Mouse (Mus musculus) liver, adult 2 months (tissue): ENCODE measurements around the gene Esrra. TPM values are rescaled to one million over a fixed set of nuclear protein-coding genes. Genes with fewer than 3 reads are reported as not detected.
"Not testable (repeated sequence)": the region's sequence is repeated elsewhere in the genome, so short reads cannot be mapped to it uniquely, and the experiment has no call there.

Experiments
- DNase-seq: peaks from one replicate; pipeline ENCODE4 v3.0.0-alpha.2; 2011; ENCODE audit warnings: low read depth, low spot score; ENCODE audit errors: extremely low read depth
- H3K27ac ChIP-seq: fragments of 200-500 bp; replicated peaks from 2 replicates; pipeline ENCODE4 v1.5.1; 2012; ENCODE audit warnings: low read depth, mild to moderate bottlenecking, control low read depth, inconsistent platforms, low read length; ENCODE audit not compliant: insufficient read depth
- H3K27me3 ChIP-seq: fragments of 200-500 bp; 2 replicates; pipeline ENCODE4 v1.6.1; 2012; ENCODE audit warnings: mild to moderate bottlenecking, moderate library complexity, low read length, inconsistent platforms; ENCODE audit not compliant: control insufficient read depth, insufficient read depth
- H3K36me3 ChIP-seq: fragments of 200-500 bp; 2 replicates; pipeline ENCODE4 v1.6.1; 2012; ENCODE audit warnings: low read length, inconsistent platforms; ENCODE audit not compliant: control insufficient read depth, insufficient read depth
- H3K4me1 ChIP-seq: fragments of 200-500 bp; 2 replicates; pipeline ENCODE4 v1.6.1; 2011; ENCODE audit warnings: low read length; ENCODE audit not compliant: control insufficient read depth, insufficient read depth
- H3K4me3 ChIP-seq: fragments of 200-500 bp; 2 replicates; pipeline ENCODE4 v1.5.1; 2011; ENCODE audit warnings: low read depth, mild to moderate bottlenecking, control low read depth, low read length, moderate library complexity; ENCODE audit not compliant: insufficient read depth
- H3K79me2 ChIP-seq: fragments of 200-500 bp; 2 replicates; pipeline ENCODE4 v1.6.1; 2012; ENCODE audit warnings: inconsistent platforms, mild to moderate bottlenecking, low read length, moderate library complexity; ENCODE audit not compliant: control insufficient read depth, insufficient read depth
- H3K9ac ChIP-seq: fragments of 200-500 bp; 2 replicates; pipeline ENCODE4 v1.6.1; 2012; ENCODE audit warnings: low read depth, mild to moderate bottlenecking, control low read depth, inconsistent platforms, low read length
- CTCF ChIP-seq: fragments of 200-500 bp; IDR thresholded peaks from 2 replicates; pipeline ENCODE4 v1.5.1; 2011; ENCODE audit warnings: low read depth, low read length, control low read depth
- POLR2A ChIP-seq: fragments of 200-500 bp; IDR thresholded peaks from 2 replicates; pipeline ENCODE4 v1.6.1; 2011; ENCODE audit warnings: low read length, control low read depth; ENCODE audit not compliant: insufficient read depth; ENCODE audit errors: extremely low read depth
- WGBS: fragments of 180-500 bp; shearing (Covaris S2); methylation state at CpG from one replicate; pipeline ENCODE4 v1.1.7; 2018; 5-methylcytosine and 5-hydroxymethylcytosine counted together
- polyA plus RNA-seq: library from polyadenylated mRNA; depleted of rRNA; stranded (reverse); fragments of >200 nt; gene quantifications from 2 replicates; pipeline ENCODE4 v1.2.3, GENCODE M21; 2012
- total RNA-seq: library from RNA; depleted of rRNA; stranded (reverse); fragments of >200 nt; gene quantifications from 2 replicates; pipeline ENCODE4 v1.2.3, GENCODE M21; 2014

Gene Esrra
- total and polyA plus RNA-seq, 2 experiments: 25.9 to 40.6 TPM

DNA sequence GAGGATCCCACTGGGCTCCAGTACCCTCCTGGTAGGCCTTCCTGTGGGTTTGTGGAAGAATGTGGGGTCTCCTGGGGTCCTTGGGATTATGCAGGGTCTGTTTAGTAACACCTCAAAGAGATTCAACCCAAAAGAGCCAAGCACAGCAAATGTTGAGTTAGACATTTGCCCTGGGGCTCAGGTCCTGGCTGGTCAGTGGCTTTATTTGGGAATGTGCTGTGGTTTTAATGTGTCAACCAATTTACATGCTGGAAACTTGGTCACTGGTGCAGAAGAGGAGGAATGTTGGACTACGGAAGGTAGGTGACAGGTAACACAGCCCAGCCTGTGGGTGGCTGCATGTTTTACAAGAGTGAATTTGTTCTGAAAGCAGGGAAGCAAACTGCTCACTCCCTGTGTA, 18.6 kb downstream of the Esrra start:
- DNase-seq: no peak
- Histone ChIP-seq H3K27me3 (no peaks in the 10 kb centered on the region), H3K27ac (no peak overlapping the region), H3K4me3 (no peak overlapping the region), H3K36me3 (peaks cover 8% of the 10 kb centered on the region; the same call in 1 of the 2 replicates), H3K79me2 (no peaks in the 10 kb centered on the region), H3K9ac (no peak overlapping the region), H3K4me1 (peaks cover 18% of the 10 kb centered on the region)
- no peak for TF ChIP-seq CTCF
- TF ChIP-seq POLR2A: no peak
- WGBS: 88% methylated on average over 1 of the region's 1 CpGs

DNA sequence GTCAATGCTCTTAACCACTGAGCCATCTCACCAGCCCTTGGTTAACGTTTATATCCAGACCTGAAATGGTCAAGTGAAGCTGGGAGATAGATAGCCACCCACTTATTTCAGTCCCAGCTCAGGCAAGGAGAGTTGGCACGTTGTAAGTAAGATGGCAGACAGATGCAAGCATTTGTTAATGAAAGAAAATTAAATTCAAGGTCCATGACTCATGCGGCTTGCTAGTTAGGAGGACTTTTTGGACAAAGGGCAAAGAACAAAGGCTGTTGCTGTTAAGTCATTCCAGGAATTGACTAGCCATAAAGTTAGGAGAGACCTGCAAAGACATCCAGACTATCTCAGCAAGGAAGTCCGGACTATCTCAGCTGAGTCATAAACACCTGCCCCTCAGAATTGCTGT, 22.0 kb downstream of the Esrra start:
- Histone ChIP-seq H3K4me1 (0 out of 2 replicates have a peak, but pooled peaks cover 3% of the 10 kb centered on the region), H3K79me2 (no peaks in the 10 kb centered on the region), H3K27me3 (no peaks in the 10 kb centered on the region), H3K27ac (no peak overlapping the region), H3K4me3 (no peak overlapping the region), H3K9ac (no peak overlapping the region), H3K36me3 (no peaks in the 10 kb centered on the region)
- TF ChIP-seq POLR2A (no peak), CTCF (no peak)
- WGBS: 74% methylated on average over 4 of the region's 4 CpGs
- peak; percentile 31 for DNase-seq

DNA sequence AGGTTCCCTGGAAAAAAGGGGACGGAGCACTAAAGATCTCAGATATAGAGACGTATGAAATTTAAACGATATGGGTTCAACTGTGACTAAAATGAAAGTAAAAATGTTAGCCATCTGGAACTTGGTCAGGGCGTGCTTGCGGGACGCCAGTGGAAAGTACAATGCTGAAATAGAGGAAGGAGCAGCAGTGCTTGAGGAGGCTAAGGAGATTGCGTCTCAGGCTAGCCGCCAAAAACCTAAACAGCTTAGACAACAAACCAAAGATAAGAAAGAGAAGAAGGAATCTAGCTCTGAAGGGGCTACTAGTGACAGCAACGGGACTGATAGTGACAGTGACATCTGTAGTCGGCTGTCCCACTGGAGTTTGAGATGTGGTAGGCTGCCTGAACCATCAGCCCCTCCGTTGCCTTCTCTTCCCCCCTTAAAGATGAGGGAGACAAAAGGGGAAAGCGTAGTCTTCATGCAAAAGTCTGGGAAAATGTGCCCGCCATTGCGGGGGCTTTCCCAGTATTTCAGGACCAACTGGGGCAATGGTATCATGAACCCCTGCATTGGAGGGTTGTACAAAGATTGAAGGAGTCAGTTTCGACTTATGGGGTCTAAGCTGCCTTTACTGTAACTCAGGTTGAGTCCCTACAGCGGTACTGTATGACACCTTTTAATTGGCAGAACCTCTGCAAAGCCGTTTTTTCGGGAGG, 25.9 kb downstream of the Esrra start:
- not testable (repeated sequence) for H3K4me3 ChIP-seq, H3K4me1 ChIP-seq, H3K27ac ChIP-seq, H3K9ac ChIP-seq, H3K36me3 ChIP-seq, H3K27me3 ChIP-seq, H3K79me2 ChIP-seq, DNase-seq
- 71% methylated on average over 18 of the region's 18 CpGs for WGBS

DNA sequence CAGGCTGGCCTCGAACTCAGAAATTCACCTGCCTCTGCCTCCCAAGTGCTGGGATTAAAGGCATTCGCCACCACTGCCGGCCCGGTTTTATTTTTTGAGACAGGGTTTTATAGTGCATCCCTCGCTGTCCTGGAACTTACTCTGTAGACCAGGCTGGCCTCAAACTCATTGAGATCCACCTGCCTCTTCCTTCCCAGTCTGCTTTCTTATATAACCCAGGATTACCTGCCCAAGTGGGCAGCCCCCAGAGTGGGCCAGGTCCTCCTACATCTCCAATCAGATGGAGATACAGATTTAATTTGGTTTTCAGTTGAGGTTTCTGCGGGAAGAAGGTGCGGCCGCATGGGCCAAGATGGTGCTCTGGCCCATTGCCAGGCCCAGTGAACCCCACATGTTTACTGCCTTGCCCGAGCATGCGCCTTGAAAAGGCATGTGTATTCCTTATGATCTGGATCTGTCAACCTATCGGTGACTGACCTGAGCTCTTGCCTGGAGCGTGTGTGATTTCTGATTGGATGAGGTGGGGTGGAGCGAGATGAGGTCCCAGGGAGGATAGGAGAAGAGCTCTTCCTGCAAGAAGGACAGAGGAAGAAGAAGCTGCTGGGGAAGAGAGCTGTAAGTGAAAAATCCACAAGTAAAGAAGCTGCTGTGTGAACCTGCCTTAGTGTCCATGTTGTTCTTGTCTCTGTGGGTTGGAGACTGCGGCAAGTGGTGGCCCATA, 27.7 kb downstream of the Esrra start:
- WGBS: 95% methylated on average over 14 of the region's 14 CpGs

DNA sequence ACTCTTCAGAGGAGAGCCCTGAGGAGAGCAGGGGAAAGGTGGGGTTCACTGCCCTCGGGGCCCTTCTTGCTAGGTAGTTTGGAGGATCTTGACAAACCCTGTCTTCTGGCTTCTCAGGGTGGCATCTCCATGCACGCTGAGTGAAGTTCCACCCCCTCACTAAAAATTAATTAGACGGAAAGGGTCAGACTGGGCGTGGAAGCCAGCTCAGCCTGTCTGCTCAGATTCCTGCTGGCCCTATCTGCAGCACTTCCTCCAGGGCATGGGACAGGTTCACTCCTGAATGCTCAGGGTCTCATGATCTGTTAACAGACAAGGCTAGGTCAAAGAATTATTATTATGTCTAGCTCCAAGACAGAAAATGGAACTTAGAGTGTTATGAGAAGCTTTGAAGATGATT, 29.1 kb downstream of the Esrra start:
- H3K79me2 ChIP-seq: no peaks in the 10 kb centered on the region
- H3K27ac ChIP-seq: no peak overlapping the region
- no peaks in the 10 kb centered on the region for H3K27me3 ChIP-seq
- 72% methylated on average over 4 of the region's 4 CpGs for WGBS
- DNase-seq: no peak
- H3K36me3 ChIP-seq: no peaks in the 10 kb centered on the region
- no peak overlapping the region for H3K4me3 ChIP-seq
- TF ChIP-seq POLR2A: no peak
- TF ChIP-seq CTCF: no peak
- H3K4me1 ChIP-seq: no peaks in the 10 kb centered on the region
- H3K9ac ChIP-seq: no peak overlapping the region

More for the DNA sequence above, 27.7 kb downstream of the Esrra start:
- no peaks in the 10 kb centered on the region for H3K79me2 ChIP-seq
- no peak for DNase-seq
- no peak overlapping the region for H3K9ac ChIP-seq
- no peaks in the 10 kb centered on the region for H3K27me3 ChIP-seq
- no peak overlapping the region for H3K27ac ChIP-seq
- TF ChIP-seq POLR2A (no peak), CTCF (no peak)
- no peak overlapping the region for H3K4me3 ChIP-seq
- no peaks in the 10 kb centered on the region for H3K4me1 ChIP-seq
- H3K36me3 ChIP-seq: no peaks in the 10 kb centered on the region

DNA sequence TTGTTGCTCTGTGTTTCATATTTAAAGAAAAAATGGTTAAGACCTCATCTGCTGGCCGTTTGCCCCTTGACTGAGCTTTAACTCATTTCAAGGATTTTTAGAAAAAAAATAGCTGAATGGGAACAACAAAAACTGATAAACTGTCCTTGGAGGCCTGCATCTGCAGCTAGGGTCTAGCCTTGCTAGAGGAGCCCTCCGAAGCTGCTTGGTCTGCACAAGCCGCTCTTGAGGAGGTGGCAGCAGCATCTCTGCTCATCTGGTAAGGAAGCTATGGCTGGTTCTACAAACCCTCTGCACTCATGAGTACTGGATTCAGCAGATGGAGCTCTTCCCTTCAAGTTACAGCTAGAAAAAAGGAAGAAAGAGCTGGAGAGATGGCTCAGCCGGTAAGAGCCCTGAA, 43.6 kb downstream of the Esrra start:
- H3K27ac ChIP-seq: no peak overlapping the region
- no peak overlapping the region for H3K4me3 ChIP-seq
- H3K79me2 ChIP-seq: no peaks in the 10 kb centered on the region
- no peaks in the 10 kb centered on the region for H3K36me3 ChIP-seq
- WGBS: 80% methylated on average over 4 of the region's 4 CpGs
- H3K9ac ChIP-seq: no peak overlapping the region
- no peak for DNase-seq
- H3K27me3 ChIP-seq: no peaks in the 10 kb centered on the region
- TF ChIP-seq POLR2A (no peak), CTCF (no peak)
- no peaks in the 10 kb centered on the region for H3K4me1 ChIP-seq
